Mouse (Mus musculus): ENCODE data around the gene Cacna1i.
A peak's percentile ranks its signal among the peaks of the same experiment; 100 is the strongest.

Cacna1i gene

DNA sequence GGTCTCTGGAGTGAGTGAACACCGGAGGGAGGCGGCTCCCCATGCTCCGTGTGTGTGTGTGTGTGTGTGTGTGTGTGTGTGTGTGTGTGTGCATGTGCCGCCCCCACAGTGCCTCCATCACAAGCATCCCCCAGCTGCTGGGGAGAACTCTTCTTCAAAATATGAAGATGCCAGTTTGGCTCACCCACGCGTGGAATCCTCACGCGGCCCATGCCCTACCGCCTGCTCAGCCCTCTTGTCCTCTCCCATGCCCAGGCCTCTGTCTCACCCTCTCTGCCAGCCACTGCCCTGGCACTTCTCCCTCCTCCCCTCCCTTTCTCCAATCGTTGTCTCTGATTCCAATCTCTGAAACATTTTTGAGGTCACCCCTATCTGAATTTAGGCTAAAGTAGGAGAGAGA, 47.7 kb downstream of the Cacna1i start:
- no peak for DNase-seq (ENCODE audit: low read depth)

DNA sequence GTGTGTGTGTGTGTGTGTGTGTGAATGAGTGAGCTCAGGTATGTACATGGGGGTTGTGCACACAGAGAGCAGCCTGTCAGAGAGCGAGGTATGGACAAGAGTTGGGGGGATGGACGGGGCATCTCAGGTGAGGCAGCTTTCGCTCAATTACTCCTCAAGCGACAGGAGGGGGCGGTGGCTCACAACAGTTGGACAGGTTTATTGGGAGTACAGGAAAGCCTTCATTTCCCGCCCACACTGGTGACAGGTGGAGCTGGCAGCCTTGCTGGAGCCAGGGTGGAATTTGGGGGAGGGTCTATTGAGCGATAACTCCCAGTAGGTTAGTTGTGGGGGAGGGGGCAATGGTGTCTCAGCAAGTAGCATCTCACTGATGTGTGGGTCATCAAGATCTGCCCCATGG, 48.2 kb downstream of the Cacna1i start:
- no peak for DNase-seq (ENCODE audit: low read depth)

DNA sequence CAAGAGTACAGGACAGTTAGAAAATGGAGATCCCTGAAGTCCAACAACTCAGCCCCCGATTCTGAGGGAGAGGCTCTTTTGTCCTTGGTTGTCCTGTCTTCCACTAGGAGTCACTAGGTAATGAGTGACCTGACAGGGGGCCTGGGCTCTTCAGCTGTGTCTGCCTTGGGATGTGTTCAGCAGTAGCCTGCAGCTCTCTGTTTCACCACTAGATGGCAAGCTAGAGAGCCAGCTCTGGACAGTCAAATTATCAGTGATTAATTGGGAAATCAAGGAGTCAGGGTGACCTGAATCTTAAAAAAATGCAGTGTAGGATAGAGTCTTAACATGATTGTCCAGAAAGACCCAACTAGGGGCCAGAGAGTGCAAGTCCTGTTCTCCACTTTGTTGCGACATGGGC, 53.3 kb downstream of the Cacna1i start:
- peak; percentile 69 for DNase-seq (ENCODE audit: low read depth)

DNA sequence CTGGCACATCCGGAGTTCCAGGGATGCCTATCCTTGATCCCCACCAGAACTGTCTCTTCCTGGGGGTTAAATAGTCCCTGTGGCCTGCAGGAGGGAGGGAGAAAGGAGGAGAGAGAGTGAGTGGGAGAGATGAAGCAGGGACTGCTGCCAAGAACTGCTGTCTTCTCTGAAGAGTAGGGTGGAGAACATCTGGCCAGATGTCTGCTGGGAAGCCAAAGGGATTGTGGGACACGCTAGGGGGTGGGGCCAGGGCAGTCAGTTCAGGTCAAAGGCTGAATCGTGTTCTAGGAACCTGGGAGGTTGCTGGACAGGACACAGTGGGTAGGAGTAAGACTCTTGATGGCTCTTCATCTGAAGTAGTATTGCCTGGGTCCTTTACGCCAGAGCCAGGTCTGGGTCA, 55.4 kb downstream of the Cacna1i start:
- no peak for DNase-seq (ENCODE audit: low read depth)

DNA sequence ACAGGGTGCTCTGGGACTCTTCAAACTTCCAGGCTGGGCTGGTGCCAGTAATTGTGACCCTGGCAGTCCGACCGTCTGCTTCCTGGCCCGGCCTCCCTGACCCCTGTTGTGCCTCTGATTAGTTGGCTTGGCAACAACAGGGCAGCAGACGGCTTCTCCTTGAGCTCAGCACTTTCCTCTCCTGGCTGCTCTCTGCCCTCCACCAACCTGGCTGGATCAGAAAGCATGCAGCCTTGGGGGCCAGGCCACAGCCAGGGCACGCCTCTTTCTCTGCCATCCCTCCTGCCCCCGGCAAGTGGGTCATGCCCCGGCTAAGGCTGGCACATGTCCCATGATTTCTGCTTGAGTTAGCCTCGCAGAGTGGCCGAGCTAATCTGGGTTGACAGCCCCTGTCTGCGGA, 56.0 kb downstream of the Cacna1i start:
- DNase-seq (ENCODE audit: low read depth): no peak

DNA sequence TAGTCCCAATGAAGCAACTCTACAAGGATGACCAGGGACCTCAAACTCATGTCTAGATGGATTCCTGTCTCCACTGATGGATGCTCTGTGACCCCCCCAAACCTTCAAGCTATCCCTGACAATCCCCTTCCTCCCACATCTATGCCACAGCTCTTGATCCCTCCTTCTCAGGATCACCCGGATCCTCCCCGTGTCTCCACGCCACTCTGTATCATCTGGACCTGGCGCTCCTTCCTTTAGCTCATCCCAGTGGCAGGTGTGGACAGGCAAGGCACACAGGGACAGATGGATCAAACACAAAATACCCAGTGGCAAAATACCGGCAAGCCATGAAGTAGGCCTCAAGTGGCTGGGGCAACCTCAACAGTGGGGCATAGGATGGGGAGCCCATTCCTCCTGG, 56.7 kb downstream of the Cacna1i start:
- no peak for DNase-seq (ENCODE audit: low read depth)

DNA sequence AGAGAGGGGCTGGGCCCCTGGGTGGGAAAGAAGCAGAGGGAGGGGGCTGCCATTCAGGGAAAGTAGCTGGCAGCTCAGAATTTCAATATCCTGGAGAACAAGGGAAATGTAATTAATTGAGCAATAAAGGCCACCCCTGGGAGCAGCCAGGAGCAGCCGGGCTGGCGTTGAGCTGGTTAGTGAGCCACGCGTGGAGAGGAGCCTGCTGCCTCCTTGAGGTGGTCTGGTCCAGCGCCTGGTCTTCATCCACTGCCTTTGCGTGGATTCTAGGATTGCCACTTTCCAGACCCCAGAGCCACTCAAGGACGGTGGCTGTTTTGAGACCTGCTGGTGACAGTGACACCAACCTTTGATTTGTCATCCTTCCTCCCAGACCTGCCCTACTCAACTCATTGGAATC, 59.5 kb downstream of the Cacna1i start:
- no peak for DNase-seq (ENCODE audit: low read depth)

DNA sequence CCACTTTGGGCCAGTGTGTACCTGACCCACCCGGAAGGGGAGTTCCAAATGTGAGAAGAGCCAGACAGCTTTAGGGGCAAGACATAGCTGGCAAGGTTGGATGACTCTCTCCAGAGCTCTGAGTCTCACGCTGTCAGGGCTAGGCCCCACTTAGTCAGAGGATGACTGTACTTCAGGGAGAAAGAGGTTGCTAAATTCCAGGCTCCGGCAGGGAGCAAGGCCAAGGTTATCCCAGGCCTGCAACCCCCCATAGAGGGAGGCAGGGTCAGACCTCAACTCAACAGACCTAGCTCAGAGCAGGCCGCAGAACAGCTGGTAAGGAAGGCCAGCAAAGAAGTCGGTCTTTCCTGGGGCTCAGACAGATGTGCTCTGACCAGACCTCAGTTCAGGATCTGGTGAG, 63.4 kb downstream of the Cacna1i start:
- no peak for DNase-seq (ENCODE audit: low read depth)

DNA sequence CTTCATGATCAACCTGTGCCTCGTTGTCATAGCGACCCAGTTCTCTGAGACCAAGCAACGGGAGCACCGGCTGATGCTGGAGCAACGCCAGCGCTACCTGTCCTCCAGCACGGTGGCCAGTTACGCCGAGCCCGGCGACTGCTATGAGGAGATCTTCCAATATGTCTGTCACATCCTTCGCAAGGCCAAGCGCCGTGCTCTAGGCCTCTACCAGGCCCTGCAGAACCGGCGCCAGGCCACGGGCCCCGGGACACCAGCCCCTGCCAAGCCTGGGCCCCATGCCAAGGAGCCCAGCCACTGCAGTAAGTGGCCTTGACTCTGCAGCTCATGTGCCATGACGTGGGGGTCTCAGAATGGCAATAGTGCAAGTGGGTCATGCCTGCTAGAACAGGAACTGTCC, 71.8 kb downstream of the Cacna1i start:
- DNase-seq (ENCODE audit: low read depth): no peak

DNA sequence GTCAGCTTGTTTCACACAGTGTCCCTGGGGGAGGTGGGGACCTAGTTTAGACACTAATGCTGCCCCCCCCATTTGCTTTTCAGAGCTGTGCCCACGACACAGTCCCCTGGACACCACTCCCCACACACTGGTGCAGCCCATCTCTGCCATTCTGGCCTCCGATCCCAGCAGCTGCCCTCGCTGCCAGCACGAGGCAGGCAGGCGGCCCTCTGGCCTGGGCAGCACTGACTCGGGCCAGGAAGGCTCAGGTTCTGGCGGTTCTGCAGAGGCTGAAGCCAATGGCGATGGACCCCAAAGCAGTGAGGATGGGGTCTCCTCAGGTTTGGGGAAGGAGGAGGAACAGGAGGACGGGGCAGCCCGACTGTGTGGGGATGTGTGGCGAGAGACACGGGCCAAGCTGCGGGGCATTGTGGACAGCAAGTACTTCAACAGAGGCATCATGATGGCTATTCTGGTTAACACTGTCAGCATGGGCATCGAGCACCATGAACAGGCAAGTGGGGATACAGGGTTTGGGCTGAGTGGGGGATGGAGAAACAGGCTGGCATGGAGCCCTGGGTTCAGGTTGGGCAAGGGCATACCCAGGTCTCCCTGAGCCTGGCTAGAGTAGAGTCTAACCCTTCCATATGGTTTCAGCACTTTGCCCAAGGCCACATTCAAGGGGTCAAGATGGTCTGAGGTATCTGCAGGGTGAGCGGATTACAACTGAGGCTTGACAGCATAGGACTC, 74.9 kb downstream of the Cacna1i start:
- no peak for DNase-seq (ENCODE audit: low read depth)

DNA sequence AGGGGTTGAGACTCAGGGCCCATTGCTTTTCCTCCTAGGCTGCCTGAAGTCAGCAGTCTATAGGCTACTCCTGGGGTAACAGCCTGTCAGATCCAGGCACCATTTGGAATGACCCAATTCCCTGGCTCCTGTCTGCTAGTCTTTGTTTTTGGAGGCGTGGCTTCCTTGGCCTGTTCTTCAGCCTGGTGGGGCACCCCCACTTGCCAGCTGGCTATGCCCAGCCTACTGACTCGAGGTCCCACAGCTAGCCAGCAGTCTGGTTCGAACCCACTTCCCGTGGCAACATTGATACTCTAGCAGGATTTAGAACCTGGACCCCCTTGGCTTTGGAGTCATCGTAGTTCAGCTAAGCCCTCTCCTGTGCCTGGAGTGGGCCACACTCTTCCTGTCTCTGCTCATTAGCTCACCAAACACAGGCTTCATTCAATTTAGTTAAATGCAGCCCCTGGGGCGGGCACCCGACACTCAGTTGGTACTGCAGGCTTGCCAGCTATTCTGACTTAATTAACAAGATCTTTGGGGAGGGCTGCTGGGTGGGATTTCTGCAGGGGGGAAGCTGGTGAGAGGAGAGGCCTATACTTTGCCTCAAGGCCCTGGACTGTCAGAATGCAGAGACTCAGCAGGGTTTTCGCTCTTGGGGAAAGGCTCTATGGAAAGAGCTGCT, 75.6 kb downstream of the Cacna1i start:
- no peak for DNase-seq (ENCODE audit: low read depth)

DNA sequence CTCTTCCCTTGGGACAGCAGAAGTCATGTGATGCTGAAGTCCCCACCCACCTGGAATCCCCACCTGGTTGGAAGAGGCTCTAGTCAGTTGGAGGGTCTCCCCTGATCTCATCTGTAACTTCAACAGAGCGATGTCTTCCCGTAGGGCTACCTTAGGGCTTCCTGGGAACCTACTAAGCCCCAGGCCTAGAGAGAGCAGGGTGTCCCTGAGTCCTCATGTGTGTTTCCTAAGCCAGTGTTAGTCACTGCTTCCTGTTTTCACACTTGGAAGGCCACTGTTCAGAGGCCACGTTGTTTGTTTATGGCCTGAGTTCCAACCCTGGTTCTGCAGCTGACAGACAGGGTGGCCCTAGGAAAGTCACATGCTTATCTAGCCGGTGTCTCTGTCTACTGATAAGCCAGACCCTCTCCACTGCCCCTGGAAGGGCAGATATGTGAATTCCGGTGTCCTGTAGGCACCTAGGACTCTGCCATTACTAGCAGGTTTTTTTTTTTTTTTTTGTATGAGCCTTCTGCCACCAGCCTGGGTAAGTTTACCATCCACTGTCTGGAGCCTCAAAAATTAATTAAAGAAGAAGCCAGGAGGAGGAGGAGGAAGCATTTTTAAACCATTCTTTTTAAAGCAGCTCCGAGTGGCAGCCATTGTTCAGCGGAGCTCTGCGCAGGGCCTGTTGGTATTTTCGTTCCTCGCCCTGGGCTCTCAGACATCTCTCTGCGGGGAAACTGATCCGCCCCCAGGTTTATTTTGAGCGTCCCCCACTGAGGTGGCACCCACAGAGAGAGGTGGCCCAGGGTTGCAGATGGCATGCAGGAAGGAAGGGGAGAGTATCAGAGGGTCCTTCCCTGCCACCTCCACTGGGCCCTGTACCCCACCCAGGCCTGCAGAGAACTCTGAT, 77.0 kb downstream of the Cacna1i start:
- no peak for DNase-seq (ENCODE audit: low read depth)

DNA sequence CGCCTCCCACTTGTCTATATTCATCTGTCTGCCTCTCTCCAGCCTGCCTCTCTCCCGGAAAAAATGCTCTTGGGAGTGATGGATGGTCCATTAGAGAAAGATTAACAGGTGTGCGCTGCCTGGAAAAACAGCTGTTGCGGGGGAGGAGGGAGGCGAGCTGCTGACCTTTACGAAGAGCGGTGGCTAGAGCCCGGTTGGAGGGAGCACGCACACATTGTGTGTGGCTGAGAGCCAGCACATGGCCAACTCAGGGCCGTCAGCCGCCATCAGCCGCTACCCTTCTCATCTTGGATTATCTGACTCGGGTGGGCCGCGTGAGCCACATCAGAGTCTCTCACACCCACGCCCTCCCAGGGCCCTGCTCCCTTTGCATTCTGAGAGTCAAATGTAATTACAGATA, 79.9 kb downstream of the Cacna1i start:
- DNase-seq (ENCODE audit: low read depth): no peak

DNA sequence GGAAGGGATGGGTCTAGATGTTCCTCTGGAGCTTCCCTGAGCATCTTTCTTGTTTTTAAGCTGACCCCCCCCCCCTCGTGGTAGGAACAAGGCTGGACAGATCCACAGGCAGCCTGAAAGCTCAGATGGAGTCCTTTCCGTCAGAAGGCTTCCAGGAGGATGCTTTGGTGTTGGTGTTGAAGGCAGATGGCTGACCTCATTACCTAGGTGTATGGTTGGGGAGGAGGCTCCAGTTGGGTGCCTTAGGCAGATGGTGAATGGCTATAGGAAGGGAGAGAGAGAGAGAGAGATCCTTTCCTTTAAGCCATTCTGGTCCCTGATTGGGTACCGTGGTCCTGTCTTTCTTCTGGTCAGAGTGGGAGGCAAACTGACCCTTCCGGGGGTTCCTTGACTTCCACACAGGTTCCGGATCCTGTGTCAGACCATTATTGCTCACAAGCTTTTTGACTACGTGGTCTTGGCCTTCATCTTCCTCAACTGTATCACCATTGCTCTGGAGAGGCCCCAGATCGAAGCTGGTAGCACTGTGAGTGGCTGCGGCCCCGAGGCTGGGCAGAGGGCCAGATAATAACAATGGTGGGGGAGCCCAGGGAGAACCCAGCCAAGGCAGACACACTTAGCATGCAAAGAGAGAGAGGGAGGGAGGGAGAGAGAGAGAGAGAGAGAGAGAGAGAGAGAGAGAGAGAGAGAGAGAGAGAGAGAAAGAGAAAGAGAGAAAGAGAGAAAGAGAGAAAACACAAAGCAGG, 86.4 kb downstream of the Cacna1i start:
- DNase-seq (ENCODE audit: low read depth): no peak

DNA sequence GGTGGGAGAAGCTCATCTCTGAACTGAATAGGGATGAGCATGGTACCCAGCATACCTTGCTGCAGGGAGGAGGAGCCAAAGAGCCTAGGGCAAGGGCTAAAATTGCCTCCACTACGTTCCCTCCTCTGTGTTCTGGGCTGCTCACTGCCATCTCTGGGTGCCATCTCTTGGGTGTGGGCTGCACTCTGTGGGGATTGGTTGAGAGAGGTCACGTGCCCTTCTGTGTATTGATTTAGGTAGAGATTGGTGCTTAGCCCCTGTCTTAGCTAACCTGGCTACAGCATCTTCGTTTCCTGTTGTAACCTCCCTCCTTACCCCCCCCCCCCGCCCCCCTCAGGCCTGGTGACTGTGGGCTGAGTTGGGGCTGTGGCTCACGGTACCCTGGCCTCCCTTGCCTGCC, 87.8 kb downstream of the Cacna1i start:
- DNase-seq (ENCODE audit: low read depth): no peak

DNA sequence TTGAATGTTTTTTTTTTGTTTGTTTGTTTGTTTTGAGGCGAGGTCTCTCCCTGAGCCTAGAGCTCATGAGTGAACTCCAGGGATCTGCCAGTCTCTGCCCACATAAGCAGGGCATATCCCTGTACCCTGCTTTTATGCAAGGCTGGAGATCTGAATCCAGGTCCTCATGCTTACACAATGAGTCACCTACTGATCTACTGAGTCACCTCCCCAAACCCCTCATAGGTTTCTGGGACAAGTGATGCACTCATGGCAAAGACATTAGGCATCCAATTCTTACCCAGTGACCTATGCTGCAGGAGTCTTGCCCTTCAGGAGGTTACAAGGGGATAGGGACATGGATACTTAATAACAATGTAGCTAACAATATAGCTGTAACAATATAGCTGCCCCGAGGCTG, 100.1 kb downstream of the Cacna1i start:
- no peak for DNase-seq (ENCODE audit: low read depth)

DNA sequence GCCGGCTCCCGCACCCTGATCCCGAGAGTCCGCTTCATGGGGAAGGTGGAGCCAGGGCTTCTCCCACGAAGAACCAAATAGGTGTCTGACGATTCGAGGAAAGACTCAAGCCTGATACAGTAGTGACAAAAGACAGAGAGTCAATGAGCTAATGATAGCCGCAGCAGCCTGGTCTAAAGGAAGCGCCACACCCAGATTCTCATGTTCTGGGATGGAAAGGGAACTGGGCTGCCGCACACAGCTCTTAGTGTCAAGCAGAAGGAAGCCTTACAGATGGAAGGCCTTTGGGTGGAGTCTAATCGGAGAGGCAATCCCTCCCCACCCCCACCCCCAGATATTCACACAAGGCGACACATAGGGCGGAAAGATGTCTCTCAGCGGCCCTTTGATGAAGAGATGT, 104.8 kb downstream of the Cacna1i start:
- no peak for DNase-seq (ENCODE audit: low read depth)

DNA sequence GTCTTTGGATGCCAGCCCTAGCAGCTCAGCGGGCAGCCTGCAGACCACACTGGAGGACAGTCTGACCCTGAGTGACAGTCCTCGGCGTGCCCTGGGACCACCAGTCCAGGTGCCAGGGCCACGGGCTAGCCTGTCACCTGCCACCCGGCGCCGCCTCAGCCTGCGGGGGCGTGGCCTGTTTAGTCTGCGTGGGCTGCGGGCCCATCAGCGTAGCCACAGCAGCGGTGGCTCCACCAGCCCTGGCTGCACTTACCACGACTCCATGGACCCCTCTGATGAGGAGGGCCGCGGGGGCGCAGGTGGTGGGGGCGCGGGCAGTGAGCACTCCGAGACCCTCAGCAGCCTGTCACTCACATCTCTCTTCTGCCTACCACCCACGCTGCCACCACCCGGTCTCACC, 108.0 kb downstream of the Cacna1i start:
- DNase-seq (ENCODE audit: low read depth): no peak

DNA sequence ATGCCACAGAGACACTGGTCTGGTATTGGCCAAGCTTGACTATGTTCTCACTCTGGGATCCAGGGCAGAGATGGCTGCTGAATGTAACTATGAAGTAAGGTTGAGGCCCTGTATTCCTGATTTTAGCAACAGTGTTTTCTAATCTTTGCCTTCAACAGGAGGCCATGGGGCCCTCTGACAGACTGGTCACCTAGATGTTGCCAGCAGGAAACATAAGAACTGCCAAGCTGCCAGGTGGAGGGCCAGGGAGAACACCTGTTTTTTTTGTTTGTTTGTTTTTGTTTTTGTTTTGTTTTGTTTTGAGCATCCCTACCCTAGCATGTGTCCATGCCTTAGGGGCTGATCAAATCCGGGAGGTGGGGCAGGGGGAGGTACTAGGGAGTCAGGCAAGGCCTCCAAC, 112.4 kb downstream of the Cacna1i start:
- no peak for DNase-seq (ENCODE audit: low read depth)

DNA sequence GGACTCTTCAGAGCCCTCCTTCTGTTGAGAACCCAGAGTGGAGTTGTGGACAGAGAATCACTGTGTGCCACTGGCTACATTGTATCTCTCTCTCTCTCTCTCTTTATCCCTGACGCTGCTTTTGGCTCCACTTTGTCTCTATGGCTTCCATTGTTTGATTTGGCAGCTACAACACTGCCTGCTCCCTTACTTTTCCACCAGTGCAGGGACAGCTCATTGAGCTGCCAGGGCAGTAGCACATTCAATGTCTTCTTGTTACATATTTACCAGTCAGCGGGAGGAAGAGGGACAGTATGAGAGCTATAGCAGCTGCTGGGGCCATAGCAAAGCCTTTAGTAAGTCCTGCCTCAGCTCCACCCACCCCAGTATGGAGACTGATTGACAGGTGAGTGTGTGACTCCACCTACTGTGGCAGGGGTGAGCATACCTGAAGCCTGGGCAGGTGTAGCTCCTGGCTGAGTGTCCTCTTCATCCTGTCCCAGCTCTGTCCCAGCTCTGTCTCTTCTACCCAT, 114.4 kb downstream of the Cacna1i start:
- no peak for DNase-seq (ENCODE audit: low read depth)

DNA sequence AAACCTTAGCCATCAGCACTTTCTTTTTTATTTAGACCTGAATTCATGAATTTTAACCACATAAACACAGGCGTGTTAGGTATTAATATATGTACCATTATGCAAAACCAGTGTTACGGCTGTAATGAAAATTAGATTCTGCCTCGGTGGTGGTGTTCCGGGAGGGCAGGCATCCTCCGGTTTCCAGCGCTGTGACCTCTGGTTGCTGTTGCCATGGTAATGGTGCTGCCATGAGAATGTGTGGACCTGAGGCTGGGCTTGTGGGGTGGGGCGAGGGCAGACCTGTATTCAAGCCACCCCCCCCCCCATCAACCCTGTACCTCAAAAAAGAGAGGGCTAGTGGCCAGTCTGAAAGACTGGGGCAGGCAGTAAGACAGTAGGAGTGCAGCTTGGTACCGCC, 114.9 kb downstream of the Cacna1i start:
- no peak for DNase-seq (ENCODE audit: low read depth)

DNA sequence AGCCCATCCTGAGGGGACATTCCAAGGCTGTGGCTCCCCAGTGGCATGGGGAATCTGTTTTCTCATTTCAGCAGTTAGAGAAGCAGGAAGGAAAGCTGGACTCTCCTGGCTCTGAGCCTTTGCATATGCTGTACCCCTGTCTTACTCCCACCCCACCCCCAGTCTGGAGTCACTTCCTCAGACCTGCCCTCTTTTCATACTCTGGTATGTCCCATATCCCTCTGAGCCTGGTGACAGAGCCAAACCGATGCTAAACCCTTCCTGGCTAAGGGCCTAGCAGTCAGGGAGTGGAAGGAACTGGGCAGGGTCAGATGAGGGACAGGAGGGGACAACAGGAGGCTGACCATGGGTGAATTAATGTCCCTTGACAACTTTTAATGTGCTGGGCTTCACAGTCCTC, 120.8 kb downstream of the Cacna1i start:
- no peak for DNase-seq (ENCODE audit: low read depth)

Data from naive thymus-derived CD4-positive, alpha-beta T cell, adult 2 months (primary cell).